Mouse (Mus musculus) bone marrow macrophage, adult 2 months (primary cell): ENCODE measurements around the gene Snx14.

Experiments used
- CTCF ChIP-seq: IDR thresholded peaks from 2 replicates; pipeline ENCODE4 v1.5.1; 2012; ENCODE audit warnings: low read depth, mild to moderate bottlenecking, low read length, moderate library complexity
- POLR2A ChIP-seq: IDR thresholded peaks from 2 replicates; pipeline ENCODE4 v1.6.1; 2012; ENCODE audit warnings: mild to moderate bottlenecking, low read depth, low read length, borderline replicate concordance

- TF ChIP-seq CTCF (no peak), POLR2A (no peak)
Observed at GRCm38 (mm10) chr9:88357173-88357572, 81.6 kb downstream of the Snx14 start.
